Mouse (Mus musculus): ENCODE measurements around the gene Rbm24. TPM values are rescaled to one million over a fixed set of nuclear protein-coding genes. Genes with fewer than 3 reads are reported as not detected.

Rbm24 gene
- 100 to 1,000 TPM; 193 to 194 TPM for total RNA-seq (2021)
- long read RNA-seq, experiment 1, transcript Rbm24-201 (4 exons, 3,086 nt), result major isoform, 134 of 202 reads
- long read RNA-seq, experiment 1, transcript Rbm24-203 (3 exons, 391 nt), result minor isoform, 5 of 202 reads
- long read RNA-seq, experiment 1, partial matches to known transcripts, result 2 of 202 reads
- long read RNA-seq, experiment 1, other reads (novel, unspliced or antisense), result 60 of 202 reads
- long read RNA-seq, experiment 2, transcript Rbm24-201 (4 exons, 3,086 nt), result major isoform, 62 of 124 reads
- long read RNA-seq, experiment 2, partial matches to known transcripts, result 51 of 124 reads
- long read RNA-seq, experiment 2, other reads (novel, unspliced or antisense), result 8 of 124 reads

GRCm38 (mm10) chr13:46418141-46418601 is at the start of gene Rbm24:
Gene Rbm24 (plus strand): TSS chr13:46418434.
- DNase-seq, result peak; percentile 75 to 76

- DNase-seq, result no peak
These were observed 45.4 kb upstream of the Rbm24 start for GRCm38 (mm10) chr13:46372884-46373283.

- no peak for DNase-seq
These were observed 42.9 kb upstream of the Rbm24 start for GRCm38 (mm10) chr13:46375371-46375770.

GRCm38 (mm10) chr13:46387396-46387795 is 30.8 kb upstream of the Rbm24 start:
- no peak for DNase-seq

- no peak for DNase-seq
These were observed 26.6 kb upstream of the Rbm24 start for GRCm38 (mm10) chr13:46391654-46392053.

GRCm38 (mm10) chr13:46392893-46393292 is 25.3 kb upstream of the Rbm24 start:
- no peak for DNase-seq

- DNase-seq, result no peak
These were observed 24.3 kb upstream of the Rbm24 start for GRCm38 (mm10) chr13:46393936-46394335.

- no peak for DNase-seq
These were observed 21.0 kb upstream of the Rbm24 start for GRCm38 (mm10) chr13:46397235-46397634.

GRCm38 (mm10) chr13:46407151-46407550 is 11.1 kb upstream of the Rbm24 start:
- no peak for DNase-seq

GRCm38 (mm10) chr13:46412247-46412646 is 6.0 kb upstream of the Rbm24 start:
- no peak for DNase-seq

GRCm38 (mm10) chr13:46413588-46413987 is 4.6 kb upstream of the Rbm24 start:
- DNase-seq, result peak; percentile 69 to 83

GRCm38 (mm10) chr13:46414050-46414449 is 4.2 kb upstream of the Rbm24 start:
- no peak for DNase-seq

- no peak for DNase-seq
These were observed 2.2 kb upstream of the Rbm24 start for GRCm38 (mm10) chr13:46416021-46416420.

- no peak for DNase-seq
These were observed 640 bp upstream of the Rbm24 start for GRCm38 (mm10) chr13:46417594-46417993.

GRCm38 (mm10) chr13:46418731-46419545 is 704 bp downstream of the Rbm24 start:
- peak in 1 of 2 experiments; percentile 35 for DNase-seq

GRCm38 (mm10) chr13:46419648-46420047 is 1.4 kb downstream of the Rbm24 start:
- DNase-seq, result peak in 1 of 2 experiments; percentile 30

GRCm38 (mm10) chr13:46420095-46420494 is 1.9 kb downstream of the Rbm24 start:
- DNase-seq, result peak in 1 of 2 experiments; percentile 34

GRCm38 (mm10) chr13:46423805-46424204 is 5.6 kb downstream of the Rbm24 start:
- peak in 1 of 2 experiments; percentile 37 for DNase-seq

- DNase-seq, result no peak
These were observed 6.1 kb downstream of the Rbm24 start for GRCm38 (mm10) chr13:46424376-46424775.

GRCm38 (mm10) chr13:46426651-46427269 is 8.5 kb downstream of the Rbm24 start:
- peak; percentile 72 to 88 for DNase-seq

GRCm38 (mm10) chr13:46428964-46429363 is 10.7 kb downstream of the Rbm24 start:
- DNase-seq, result no peak

- peak; percentile 50 to 58 for DNase-seq
These were observed 11.6 kb downstream of the Rbm24 start for GRCm38 (mm10) chr13:46429866-46430265.
